Mouse (Mus musculus) layer of hippocampus, adult 11-12 months (tissue): ENCODE measurements around the gene Vkorc1.

Experiments
- DNase-seq: peaks from one replicate; pipeline ENCODE4 v3.0.0; 2022; ENCODE audit warnings: low spot score

The Vkorc1 gene

GRCm38 (mm10) chr7:127876467-127877348 lies 18.7 kb downstream of the Vkorc1 start, which contains the start of gene Zfp668:
Gene Zfp668 (minus strand): TSS chr7:127876828.
- DNase-seq = peak; percentile 93

- peak; percentile 68 for DNase-seq
Measured at GRCm38 (mm10) chr7:127876041-127876466, 19.4 kb downstream of the Vkorc1 start, which contains the start of gene Zfp646. Gene Zfp646 (plus strand): TSS chr7:127876221.

GRCm38 (mm10) chr7:127875627-127876001 lies 19.8 kb downstream of the Vkorc1 start:
- peak; percentile 93 for DNase-seq

GRCm38 (mm10) chr7:127874812-127875626 lies 20.4 kb downstream of the Vkorc1 start:
- DNase-seq = no peak

GRCm38 (mm10) chr7:127870136-127870821 lies 25.1 kb downstream of the Vkorc1 start:
- no peak for DNase-seq

GRCm38 (mm10) chr7:127869149-127869810 lies 26.1 kb downstream of the Vkorc1 start:
- no peak for DNase-seq

- DNase-seq = no peak
Measured at GRCm38 (mm10) chr7:127867641-127868040, 27.8 kb downstream of the Vkorc1 start.

- no peak for DNase-seq
Measured at GRCm38 (mm10) chr7:127866434-127866833, 29.0 kb downstream of the Vkorc1 start.

GRCm38 (mm10) chr7:127858258-127858657 lies 37.2 kb downstream of the Vkorc1 start:
- DNase-seq = no peak

- DNase-seq = no peak
Measured at GRCm38 (mm10) chr7:127850906-127851305, 44.5 kb downstream of the Vkorc1 start.

- no peak for DNase-seq
Measured at GRCm38 (mm10) chr7:127849973-127850875, 45.2 kb downstream of the Vkorc1 start.
